Mouse (Mus musculus) neural tube, embryonic 10.5 days (tissue): ENCODE measurements around the gene Ralgapa2.
A peak's percentile ranks its signal among the peaks of the same experiment; 100 is the strongest.

Source experiments
- DNase-seq: peaks from one replicate; pipeline ENCODE4 v3.0.0-alpha.2; 2017; ENCODE audit warnings: low spot score; ENCODE audit errors: extremely low spot score

The Ralgapa2 gene

GRCm38 (mm10) chr2:146309413-146309812, 202.7 kb downstream of the Ralgapa2 start:
- no peak for DNase-seq

- no peak for DNase-seq
Observed at GRCm38 (mm10) chr2:146307060-146307459, 205.1 kb downstream of the Ralgapa2 start.

GRCm38 (mm10) chr2:146302094-146302699, 209.9 kb downstream of the Ralgapa2 start:
- DNase-seq = no peak

GRCm38 (mm10) chr2:146300500-146301020, 211.6 kb downstream of the Ralgapa2 start:
- DNase-seq = no peak

DNA sequence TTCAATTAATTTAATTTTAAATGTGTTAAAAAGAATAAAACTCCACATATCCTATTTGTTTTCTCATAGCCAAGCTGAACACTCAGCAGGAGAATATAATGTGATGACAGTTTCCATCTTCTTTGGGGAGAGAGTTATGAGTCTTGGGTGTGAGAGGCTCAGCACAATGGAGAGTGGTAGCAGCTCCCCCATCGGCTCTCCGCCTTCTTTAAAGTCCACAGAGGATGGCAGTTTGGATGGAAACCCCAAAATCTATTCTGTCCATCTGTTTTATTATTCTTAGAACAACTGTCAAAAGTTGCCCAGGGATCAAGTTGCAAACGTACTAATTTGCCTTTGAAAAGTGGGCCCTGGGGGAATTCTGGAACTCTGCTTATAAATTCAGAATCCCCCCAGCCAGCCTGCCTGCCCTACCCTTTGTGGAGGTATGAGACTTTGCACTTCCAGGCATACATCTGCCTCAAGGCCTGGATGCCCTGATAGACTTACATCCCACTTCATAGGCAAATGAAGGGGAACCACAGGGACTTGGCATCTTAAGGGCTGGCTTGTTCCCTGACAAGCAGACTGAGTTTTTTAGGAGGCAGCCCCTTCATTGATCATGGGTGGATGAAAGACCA, 212.2 kb downstream of the Ralgapa2 start:
- DNase-seq = no peak

DNA sequence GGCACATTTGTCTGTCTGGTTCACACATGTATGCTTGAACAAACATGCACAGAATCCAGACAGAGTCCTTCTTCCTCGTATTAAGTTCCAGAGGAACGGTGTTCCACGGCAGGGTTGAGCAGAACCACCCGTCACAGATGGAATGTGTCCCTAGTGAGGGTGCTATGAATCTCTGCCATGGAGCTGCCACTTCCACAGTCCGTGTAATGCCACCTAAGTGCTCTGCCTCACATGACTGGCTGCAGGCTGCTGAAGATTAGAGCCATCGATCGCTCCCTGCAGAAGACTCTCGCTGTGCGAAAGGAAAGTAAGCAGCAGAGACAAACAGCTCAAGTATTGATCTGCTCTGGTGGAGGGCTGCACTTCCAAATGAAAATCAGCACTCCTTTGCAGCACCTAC, 218.6 kb downstream of the Ralgapa2 start:
- DNase-seq = no peak

DNA sequence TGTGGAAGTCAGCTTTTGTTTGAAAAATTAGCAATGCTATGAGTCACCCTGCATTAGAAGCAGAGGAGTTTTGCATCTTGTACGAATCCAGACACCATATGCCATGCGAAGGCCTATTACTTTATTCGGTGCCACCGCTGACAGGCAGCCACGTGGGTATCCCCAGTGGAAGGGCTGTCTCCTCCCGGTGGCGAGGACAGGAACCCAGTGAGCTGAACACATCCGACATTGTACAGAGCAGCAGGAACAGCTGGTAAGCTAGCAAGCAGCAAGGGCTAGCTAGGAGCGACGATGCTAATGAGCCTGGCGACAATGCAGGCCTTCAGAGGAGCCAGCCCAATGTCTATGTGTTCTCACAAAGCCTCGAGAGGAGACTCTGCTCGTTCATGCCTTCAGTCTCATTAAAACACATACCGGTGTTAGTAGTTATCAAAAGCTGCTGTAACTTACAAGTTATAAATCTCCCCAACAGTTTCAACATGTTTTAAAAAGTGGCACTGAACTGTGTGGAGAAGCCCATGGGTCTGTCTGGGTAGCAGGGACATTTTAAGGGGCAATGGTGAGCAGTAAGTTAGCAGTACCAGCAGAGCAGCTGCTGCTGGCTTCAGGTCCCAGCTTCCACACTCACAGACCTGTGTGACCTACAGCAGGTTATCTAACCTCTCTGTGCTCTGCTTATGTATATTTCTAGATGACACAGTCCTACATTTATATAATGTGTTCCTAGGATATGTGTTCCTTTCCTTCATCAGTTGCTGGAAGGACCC, 221.1 kb downstream of the Ralgapa2 start:
- peak; percentile 48 for DNase-seq

GRCm38 (mm10) chr2:146290366-146290765, 221.8 kb downstream of the Ralgapa2 start:
- DNase-seq = no peak

DNA sequence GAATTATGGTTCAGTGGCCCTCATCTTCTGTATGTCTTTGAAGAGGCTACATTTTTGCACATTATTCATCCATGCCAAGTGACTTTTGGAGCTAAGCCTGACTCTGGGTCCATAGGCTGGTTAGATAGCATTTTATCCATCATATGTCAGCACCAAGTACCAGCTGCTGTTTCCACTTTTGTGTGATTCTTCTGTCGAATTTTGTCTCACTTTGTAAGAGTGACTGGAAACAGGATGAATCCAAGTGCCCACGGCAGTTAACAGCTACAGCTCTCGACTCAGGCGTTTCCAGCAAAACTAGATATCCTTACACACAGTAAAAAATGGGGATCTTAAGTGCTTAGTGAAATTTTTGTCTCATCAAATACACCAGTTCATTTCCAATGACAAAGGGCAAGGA, 222.8 kb downstream of the Ralgapa2 start:
- no peak for DNase-seq

- DNase-seq = no peak
Observed at GRCm38 (mm10) chr2:146288326-146288725, 223.8 kb downstream of the Ralgapa2 start.

GRCm38 (mm10) chr2:146287531-146287930, 224.6 kb downstream of the Ralgapa2 start:
- DNase-seq = no peak

DNA sequence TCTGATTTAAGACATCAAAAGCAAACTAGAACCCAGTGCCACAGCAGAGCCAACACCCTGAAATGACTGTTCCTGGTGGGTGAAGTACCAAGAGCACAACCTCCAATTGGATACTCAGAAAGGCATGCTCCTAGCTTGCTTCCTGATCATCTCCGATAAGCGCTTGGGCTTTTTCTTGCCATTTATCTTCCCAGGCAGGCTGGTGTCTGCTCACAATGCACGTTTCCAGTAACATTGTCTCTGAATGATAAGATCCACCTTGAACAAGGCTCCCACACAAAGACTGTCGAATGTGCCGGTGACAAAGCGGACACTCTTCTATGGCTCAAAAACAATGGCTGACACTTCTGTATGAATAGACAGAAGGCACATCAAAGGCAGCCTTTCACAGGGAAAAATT, 230.8 kb downstream of the Ralgapa2 start:
- no peak for DNase-seq

DNA sequence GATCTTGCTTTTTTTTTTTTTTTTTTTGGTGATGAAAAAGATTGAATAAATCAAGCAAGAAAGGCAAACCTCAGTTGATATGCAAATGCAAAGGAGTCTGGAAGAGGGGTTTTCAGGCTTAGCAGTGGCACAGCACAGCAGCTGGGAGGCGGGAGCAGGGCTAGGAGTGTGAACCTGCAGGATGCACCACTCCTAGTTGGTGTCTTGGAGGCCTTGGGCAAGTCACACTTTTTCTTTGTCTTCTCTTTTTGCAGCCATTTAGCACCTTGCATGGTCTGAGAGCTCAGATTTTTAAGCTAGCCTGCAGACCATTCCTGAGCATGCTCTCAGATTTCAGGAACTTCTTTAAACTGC, 231.2 kb downstream of the Ralgapa2 start:
- no peak for DNase-seq

GRCm38 (mm10) chr2:146280221-146280920, 231.8 kb downstream of the Ralgapa2 start:
- DNase-seq = no peak

GRCm38 (mm10) chr2:146279430-146280220, 232.5 kb downstream of the Ralgapa2 start:
- DNase-seq = no peak

DNA sequence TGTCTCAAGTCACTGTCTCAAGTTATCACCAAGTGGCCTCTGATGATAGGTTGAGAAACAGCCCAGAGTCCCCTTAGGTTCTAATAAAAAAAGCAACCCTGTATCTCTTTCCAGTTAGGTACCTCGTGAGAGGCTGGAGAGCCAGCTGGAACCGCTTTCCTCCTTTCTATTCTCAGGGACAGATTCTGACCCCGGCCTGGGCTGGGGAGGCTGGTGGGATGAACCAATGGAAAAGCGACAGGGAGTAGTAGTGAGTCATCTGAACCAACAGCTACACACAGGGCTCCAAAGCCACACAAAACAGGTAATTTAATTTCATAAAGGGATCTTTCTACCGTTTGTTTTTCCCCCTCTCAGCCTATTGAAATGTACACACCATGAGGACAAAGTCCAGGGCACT, 233.8 kb downstream of the Ralgapa2 start:
- DNase-seq = no peak

DNA sequence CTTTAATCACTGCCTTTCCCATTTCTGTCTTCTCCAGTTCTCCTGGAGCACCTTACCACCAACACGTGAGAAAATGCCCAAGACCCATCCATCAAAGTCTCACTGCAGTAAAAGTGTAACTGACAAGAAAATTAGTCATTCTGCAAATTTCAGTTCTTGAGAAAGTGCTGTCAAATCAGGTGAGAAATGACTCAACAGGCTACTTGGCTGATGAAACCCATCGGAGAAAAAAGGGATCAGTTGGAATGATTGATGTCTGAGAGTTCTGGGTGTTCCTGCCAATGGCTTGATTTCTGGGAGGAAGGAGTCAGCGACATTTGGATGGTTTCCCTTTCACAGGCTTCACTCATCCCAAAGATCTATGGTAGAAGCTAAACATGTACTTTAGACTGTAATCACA, 245.6 kb downstream of the Ralgapa2 start:
- DNase-seq = no peak

GRCm38 (mm10) chr2:146265045-146265444, 247.1 kb downstream of the Ralgapa2 start:
- DNase-seq = no peak

DNA sequence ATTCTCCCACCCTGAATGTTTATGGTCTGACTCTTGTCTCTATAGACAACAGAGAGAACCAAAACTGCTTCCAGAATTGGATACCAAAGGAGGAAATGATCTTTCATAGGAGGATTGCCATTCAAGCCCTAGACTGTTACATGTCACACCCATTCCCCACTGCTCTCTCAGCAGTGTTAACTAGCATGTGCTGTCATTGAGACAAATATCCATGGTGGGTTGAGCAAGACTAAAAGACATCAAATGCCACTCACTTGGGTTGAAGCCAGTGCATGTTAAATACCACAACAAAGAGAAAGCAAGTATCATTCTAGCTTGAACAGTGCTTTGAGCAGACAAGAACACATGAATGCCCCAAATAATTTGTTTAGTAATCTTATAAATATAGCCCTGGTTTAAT, 249.2 kb downstream of the Ralgapa2 start:
- DNase-seq = no peak

GRCm38 (mm10) chr2:146262215-146262614, 249.9 kb downstream of the Ralgapa2 start:
- DNase-seq = peak; percentile 51

- no peak for DNase-seq
Observed at GRCm38 (mm10) chr2:146261146-146261545, 251.0 kb downstream of the Ralgapa2 start.
